Mouse (Mus musculus) kidney, embryonic 15.5 days (tissue): ENCODE results near the gene Sema6b. TPM values are rescaled to one million over a fixed set of nuclear protein-coding genes. Genes with fewer than 3 reads are reported as not detected.
"Not testable (repeated sequence)": the region's sequence is repeated elsewhere in the genome, so short reads cannot be mapped to it uniquely, and the experiment has no call there.

Experiments used
- ATAC-seq: fragments of 200-750 bp; cut with Nextera tagmentation; replicated peaks from 2 replicates; pipeline ENCODE4 v1.8.0; 2017; ENCODE audit warnings: moderate TSS enrichment; ENCODE audit not compliant: low FRiP score
- H3K27ac ChIP-seq: fragments of 300-500 bp; sonication (generic); 2 replicates; pipeline ENCODE4 v1.5.1; 2015; ENCODE audit warnings: mild to moderate bottlenecking, inconsistent platforms
- H3K27me3 ChIP-seq: fragments of 300-500 bp; sonication (generic); 2 replicates; pipeline ENCODE4 v1.6.1; 2015; ENCODE audit warnings: inconsistent platforms
- H3K36me3 ChIP-seq: fragments of 300-500 bp; sonication (generic); 2 replicates; pipeline ENCODE4 v1.6.1; 2015; ENCODE audit warnings: inconsistent platforms
- H3K4me1 ChIP-seq: fragments of 300-500 bp; sonication (generic); 2 replicates; pipeline ENCODE4 v1.6.1; 2015; ENCODE audit warnings: inconsistent platforms
- H3K4me2 ChIP-seq: fragments of 300-500 bp; sonication (generic); 2 replicates; pipeline ENCODE4 v1.6.1; 2015; ENCODE audit warnings: moderate library complexity, mild to moderate bottlenecking, inconsistent platforms
- H3K4me3 ChIP-seq: fragments of 300-500 bp; sonication (generic); replicated peaks from 2 replicates; pipeline ENCODE4 v1.5.1; 2015; ENCODE audit warnings: mild to moderate bottlenecking, inconsistent platforms
- H3K9ac ChIP-seq: fragments of 300-500 bp; sonication (generic); 2 replicates; pipeline ENCODE4 v1.6.1; 2015; ENCODE audit warnings: mild to moderate bottlenecking, inconsistent platforms
- H3K9me3 ChIP-seq: fragments of 300-500 bp; sonication (generic); replicated peaks from 2 replicates; pipeline ENCODE4 v1.6.1; 2016; ENCODE audit warnings: inconsistent platforms
- WGBS: fragments of 180-500 bp; shearing (Covaris S2); methylation state at CpG from one replicate; pipeline ENCODE4 v1.1.7; 2015; ENCODE audit warnings: mixed read lengths; 5-methylcytosine and 5-hydroxymethylcytosine counted together
- polyA plus RNA-seq: library from polyadenylated mRNA; unstranded; fragments of >200 nt; fragmentation: Nextera tagmentation; extraction: Ambion mirVana; gene quantifications from 2 replicates; pipeline ENCODE4 v1.2.1, GENCODE M21; 2015

Sema6b gene
- polyA plus RNA-seq, 1 experiment from 2014 or later, result 1.5 TPM

GRCm38 (mm10) chr17:56100811-56101210 lies 39.3 kb downstream of the Sema6b start:
- no peak overlapping the region for H3K9ac ChIP-seq
- H3K9me3 ChIP-seq, result no peaks in the 10 kb centered on the region
- no peak overlapping the region for H3K4me2 ChIP-seq
- H3K27me3 ChIP-seq, result no peaks in the 10 kb centered on the region
- H3K4me3 ChIP-seq, result no peak overlapping the region
- ATAC-seq, result no peak
- peaks cover 80% of the 10 kb centered on the region for H3K36me3 ChIP-seq
- 96% methylated on average over 3 of the region's 3 CpGs for WGBS
- H3K27ac ChIP-seq, result no peak overlapping the region
- no peaks in the 10 kb centered on the region for H3K4me1 ChIP-seq

GRCm38 (mm10) chr17:56098711-56099572 lies 41.2 kb downstream of the Sema6b start:
- H3K27me3 ChIP-seq, result no peaks in the 10 kb centered on the region
- no peaks in the 10 kb centered on the region for H3K9me3 ChIP-seq
- ATAC-seq, result no peak
- H3K4me1 ChIP-seq, result no peaks in the 10 kb centered on the region
- H3K36me3 ChIP-seq, result peaks cover 98% of the 10 kb centered on the region
- H3K4me3 ChIP-seq, result no peak overlapping the region
- H3K4me2 ChIP-seq, result no peak overlapping the region
- no peak overlapping the region for H3K27ac ChIP-seq
- no peak overlapping the region for H3K9ac ChIP-seq
- 94% methylated on average over 15 of the region's 15 CpGs for WGBS

- Histone ChIP-seq H3K27me3 (no peaks in the 10 kb centered on the region), H3K9me3 (no peaks in the 10 kb centered on the region), H3K36me3 (peaks cover 97% of the 10 kb centered on the region), H3K27ac (no peak overlapping the region), H3K4me1 (no peaks in the 10 kb centered on the region), H3K4me2 (no peak overlapping the region), H3K9ac (no peak overlapping the region), H3K4me3 (no peak overlapping the region)
- 92% methylated on average over 8 of the region's 8 CpGs for WGBS
- ATAC-seq, result no peak
Observed at GRCm38 (mm10) chr17:56098180-56098579, 42.0 kb downstream of the Sema6b start.

- no peak overlapping the region for H3K9ac ChIP-seq
- H3K4me1 ChIP-seq, result no peaks in the 10 kb centered on the region
- H3K36me3 ChIP-seq, result peaks cover 91% of the 10 kb centered on the region
- no peaks in the 10 kb centered on the region for H3K27me3 ChIP-seq
- WGBS, result 92% methylated on average over 12 of the region's 12 CpGs
- no peak overlapping the region for H3K27ac ChIP-seq
- ATAC-seq, result no peak
- H3K4me3 ChIP-seq, result no peak overlapping the region
- no peak overlapping the region for H3K4me2 ChIP-seq
- H3K9me3 ChIP-seq, result no peaks in the 10 kb centered on the region
Observed at GRCm38 (mm10) chr17:56096883-56097282, 43.3 kb downstream of the Sema6b start.

- H3K4me1 ChIP-seq, result no peaks in the 10 kb centered on the region
- no peak overlapping the region for H3K4me3 ChIP-seq
- ATAC-seq, result no peak
- 92% methylated on average over 1 of the region's 1 CpGs for WGBS
- no peak overlapping the region for H3K9ac ChIP-seq
- no peaks in the 10 kb centered on the region for H3K9me3 ChIP-seq
- H3K4me2 ChIP-seq, result no peak overlapping the region
- no peak overlapping the region for H3K27ac ChIP-seq
- peaks cover 84% of the 10 kb centered on the region for H3K36me3 ChIP-seq
- no peaks in the 10 kb centered on the region for H3K27me3 ChIP-seq
Observed at GRCm38 (mm10) chr17:56092794-56093193, 47.3 kb downstream of the Sema6b start.

GRCm38 (mm10) chr17:56092312-56092711 lies 47.8 kb downstream of the Sema6b start:
- Histone ChIP-seq H3K27me3 (no peaks in the 10 kb centered on the region), H3K36me3 (peaks cover 82% of the 10 kb centered on the region), H3K27ac (no peak overlapping the region), H3K9me3 (no peaks in the 10 kb centered on the region), H3K4me3 (no peak overlapping the region), H3K4me2 (no peak overlapping the region), H3K4me1 (no peaks in the 10 kb centered on the region), H3K9ac (no peak overlapping the region)
- ATAC-seq, result no peak
- 69% methylated on average over 1 of the region's 1 CpGs for WGBS

- H3K27me3 ChIP-seq, result no peaks in the 10 kb centered on the region
- no peaks in the 10 kb centered on the region for H3K9me3 ChIP-seq
- H3K9ac ChIP-seq, result peak overlapping the region; percentile 88
- peaks cover 29% of the 10 kb centered on the region for H3K4me1 ChIP-seq
- peak overlapping the region; percentile 66 for H3K4me3 ChIP-seq
- 7% methylated on average over 8 of the region's 8 CpGs for WGBS
- peak overlapping the region; percentile 61 for H3K27ac ChIP-seq
- peak overlapping the region; percentile 95 for H3K4me2 ChIP-seq
- ATAC-seq, result peak; percentile 38
- H3K36me3 ChIP-seq, result peaks cover 38% of the 10 kb centered on the region
Observed at GRCm38 (mm10) chr17:56080781-56081585, 59.2 kb downstream of the Sema6b start.

- WGBS, result 1% methylated on average over 11 of the region's 11 CpGs
- peak overlapping the region; percentile 56; the same call in 1 of the 2 replicates for H3K27ac ChIP-seq
- ATAC-seq, result no peak
- H3K4me3 ChIP-seq, result peak overlapping the region; percentile 66
- H3K4me2 ChIP-seq, result peak overlapping the region; percentile 95
- H3K9ac ChIP-seq, result peak overlapping the region; percentile 88
- H3K27me3 ChIP-seq, result no peaks in the 10 kb centered on the region
- H3K9me3 ChIP-seq, result no peaks in the 10 kb centered on the region
- peaks cover 36% of the 10 kb centered on the region for H3K4me1 ChIP-seq
- peaks cover 28% of the 10 kb centered on the region for H3K36me3 ChIP-seq
Observed at GRCm38 (mm10) chr17:56079921-56080320, 60.2 kb downstream of the Sema6b start.

- H3K9me3 ChIP-seq, result no peaks in the 10 kb centered on the region
- ATAC-seq, result peak; percentile 94
- H3K27ac ChIP-seq, result peak within 1 kb of the TSS; percentile 74
- peak within 1 kb of the TSS; percentile 88 for H3K9ac ChIP-seq
- no peaks in the 10 kb centered on the region for H3K27me3 ChIP-seq
- H3K4me1 ChIP-seq, result peaks cover 39% of the 10 kb centered on the region
- H3K4me2 ChIP-seq, result peak within 1 kb of the TSS; percentile 95
- under 1% methylated on average over 61 of the region's 61 CpGs for WGBS
- peaks cover 22% of the 10 kb centered on the region for H3K36me3 ChIP-seq
- H3K4me3 ChIP-seq, result peak within 1 kb of the TSS; percentile 66
Observed at GRCm38 (mm10) chr17:56078880-56079795, 61.0 kb downstream of the Sema6b start, which contains the start of gene Hdgfl2. Gene Hdgfl2 (plus strand): TSS chr17:56079634.

GRCm38 (mm10) chr17:56078361-56078760 lies 61.8 kb downstream of the Sema6b start:
- H3K9me3 ChIP-seq, H3K9ac ChIP-seq, ATAC-seq, H3K27me3 ChIP-seq: not testable (repeated sequence)
- Histone ChIP-seq H3K4me2 (peak overlapping the region; percentile 95), H3K4me3 (peak overlapping the region; percentile 66), H3K27ac (peak overlapping the region; percentile 74), H3K36me3 (peaks cover 17% of the 10 kb centered on the region), H3K4me1 (peaks cover 46% of the 10 kb centered on the region)
- WGBS, result 68% methylated on average over 9 of the region's 9 CpGs

GRCm38 (mm10) chr17:56077523-56077922 lies 62.6 kb downstream of the Sema6b start:
- Histone ChIP-seq H3K9ac (no peak overlapping the region), H3K9me3 (no peaks in the 10 kb centered on the region), H3K4me2 (no peak overlapping the region), H3K4me1 (peaks cover 53% of the 10 kb centered on the region), H3K36me3 (peaks cover 15% of the 10 kb centered on the region), H3K27ac (no peak overlapping the region), H3K4me3 (no peak overlapping the region), H3K27me3 (no peaks in the 10 kb centered on the region)
- WGBS, result 93% methylated on average over 5 of the region's 5 CpGs
- ATAC-seq, result no peak
